Mouse (Mus musculus) lung, embryonic 16.5 days (tissue): ENCODE data around the gene Kdm1b. TPM values are rescaled to one million over a fixed set of nuclear protein-coding genes. Genes with fewer than 3 reads are reported as not detected.

Source experiments
- ATAC-seq: fragments of 200-750 bp; cut with Nextera tagmentation; 2 replicates; pipeline ENCODE4 v1.8.0; 2017; ENCODE audit warnings: low read depth, mild to moderate bottlenecking, moderate library complexity
- H3K27ac ChIP-seq: fragments of 300-500 bp; sonication (generic); 2 replicates; pipeline ENCODE4 v1.5.1; 2014; ENCODE audit warnings: mild to moderate bottlenecking, control low read depth, low read length
- H3K27me3 ChIP-seq: fragments of 300-500 bp; sonication (generic); 2 replicates; pipeline ENCODE4 v1.6.1; 2014; ENCODE audit warnings: low read depth, low read length, mixed read lengths; ENCODE audit not compliant: control insufficient read depth, insufficient read depth
- H3K36me3 ChIP-seq: fragments of 300-500 bp; sonication (generic); 2 replicates; pipeline ENCODE4 v1.6.1; 2014; ENCODE audit warnings: low read length; ENCODE audit not compliant: control insufficient read depth, insufficient read depth
- H3K4me1 ChIP-seq: fragments of 300-500 bp; sonication (generic); replicated peaks from 2 replicates; pipeline ENCODE4 v1.6.1; 2014; ENCODE audit warnings: low read length, mixed read lengths; ENCODE audit not compliant: control insufficient read depth, insufficient read depth
- H3K4me2 ChIP-seq: fragments of 300-500 bp; sonication (generic); 2 replicates; pipeline ENCODE4 v1.6.1; 2014; ENCODE audit warnings: low read depth, low read length, control low read depth
- H3K4me3 ChIP-seq: fragments of 300-500 bp; sonication (generic); 2 replicates; pipeline ENCODE4 v1.5.1; 2014; ENCODE audit warnings: mild to moderate bottlenecking, low read length, control low read depth
- H3K9ac ChIP-seq: fragments of 300-500 bp; sonication (generic); 2 replicates; pipeline ENCODE4 v1.6.1; 2014; ENCODE audit warnings: low read length, control low read depth
- H3K9me3 ChIP-seq: fragments of 300-500 bp; sonication (generic); 2 replicates; pipeline ENCODE4 v1.6.1; 2016; ENCODE audit warnings: low read length; ENCODE audit not compliant: control insufficient read depth
- WGBS: fragments of 180-500 bp; shearing (Covaris S2); extraction: QIAGEN DNeasy Blood & Tissue Kit; methylation state at CpG from one replicate; pipeline ENCODE4 v1.1.7; 2014; 5-methylcytosine and 5-hydroxymethylcytosine counted together
- polyA plus RNA-seq: library from polyadenylated mRNA; unstranded; fragments of >200 nt; fragmentation: Nextera tagmentation; extraction: Ambion mirVana; gene quantifications from 2 replicates; pipeline ENCODE4 v1.2.1, GENCODE M21; 2015

Kdm1b gene
- polyA plus RNA-seq, 1 experiment from 2014 or later = 10.7 TPM

DNA sequence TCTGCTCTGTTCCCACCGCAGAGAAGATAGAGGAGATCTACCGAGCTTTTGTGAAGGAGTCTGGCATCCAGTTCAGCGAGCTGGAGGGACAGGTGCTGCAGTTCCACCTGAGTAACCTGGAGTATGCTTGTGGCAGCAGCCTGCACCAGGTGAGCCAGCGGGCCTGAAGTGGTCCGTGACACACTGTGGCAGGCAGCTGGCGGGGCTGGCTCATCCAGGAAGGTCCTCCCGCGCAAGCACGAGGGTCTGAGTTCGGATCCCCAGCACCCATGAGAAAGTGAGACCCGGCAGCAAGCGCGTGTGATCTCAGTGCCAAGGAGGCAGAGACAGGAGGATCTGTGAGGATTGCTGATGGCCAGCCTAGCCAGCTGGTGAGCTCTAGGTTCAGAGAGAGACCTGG lies 28.6 kb downstream of the Kdm1b start:
- Histone ChIP-seq H3K4me3 (no peak overlapping the region), H3K27me3 (no peaks in the 10 kb centered on the region), H3K36me3 (peaks cover 5% of the 10 kb centered on the region; the same call in 1 of the 2 replicates), H3K9me3 (no peaks in the 10 kb centered on the region), H3K4me2 (no peak overlapping the region), H3K4me1 (no peaks in the 10 kb centered on the region), H3K27ac (no peak overlapping the region), H3K9ac (no peak overlapping the region)
- no peak for ATAC-seq
- WGBS = 90% methylated on average over 13 of the region's 13 CpGs

- Histone ChIP-seq H3K4me2 (no peak overlapping the region), H3K27ac (no peak overlapping the region), H3K9me3 (no peaks in the 10 kb centered on the region), H3K9ac (no peak overlapping the region), H3K4me1 (no peaks in the 10 kb centered on the region), H3K36me3 (peaks cover 5% of the 10 kb centered on the region; the same call in 1 of the 2 replicates), H3K27me3 (no peaks in the 10 kb centered on the region), H3K4me3 (no peak overlapping the region)
- ATAC-seq = no peak
- 83% methylated on average over 5 of the region's 5 CpGs for WGBS
These were observed 29.2 kb downstream of the Kdm1b start for GRCm38 (mm10) chr13:47072484-47072883.

DNA sequence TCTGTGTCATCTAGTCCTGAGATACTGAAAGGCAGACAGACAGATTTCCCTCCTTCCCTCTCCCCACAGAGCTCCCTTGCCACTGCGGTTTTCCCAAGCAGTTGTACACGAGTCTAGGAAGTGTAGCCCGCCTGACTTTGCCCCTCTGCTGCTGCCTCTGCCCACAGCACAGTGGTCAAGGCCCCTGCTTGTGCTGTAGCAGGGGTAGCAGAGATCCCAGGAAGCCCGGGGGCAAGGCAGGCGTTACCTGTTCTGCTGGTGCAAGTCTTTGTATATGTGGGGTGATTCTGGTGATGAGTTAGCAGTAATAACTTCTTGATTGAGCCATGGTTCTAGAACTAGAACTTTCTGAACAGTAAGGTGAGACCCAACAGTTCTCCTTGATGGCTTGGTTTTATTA lies 32.9 kb downstream of the Kdm1b start:
- Histone ChIP-seq H3K9me3 (no peaks in the 10 kb centered on the region), H3K4me1 (no peaks in the 10 kb centered on the region), H3K27me3 (no peaks in the 10 kb centered on the region), H3K36me3 (peaks cover 11% of the 10 kb centered on the region), H3K27ac (no peak overlapping the region), H3K9ac (no peak overlapping the region), H3K4me3 (no peak overlapping the region), H3K4me2 (no peak overlapping the region)
- no peak for ATAC-seq
- WGBS = 82% methylated on average over 5 of the region's 5 CpGs

- Histone ChIP-seq H3K4me1 (no peaks in the 10 kb centered on the region), H3K36me3 (peaks cover 9% of the 10 kb centered on the region), H3K4me3 (no peak overlapping the region)
These were observed 34.1 kb downstream of the Kdm1b start for GRCm38 (mm10) chr13:47077367-47077766.

GRCm38 (mm10) chr13:47078799-47079198 lies 35.5 kb downstream of the Kdm1b start:
- no peaks in the 10 kb centered on the region for H3K27me3 ChIP-seq
- no peak overlapping the region for H3K4me3 ChIP-seq
- no peaks in the 10 kb centered on the region for H3K4me1 ChIP-seq
- H3K27ac ChIP-seq = no peak overlapping the region
- ATAC-seq = no peak
- no peaks in the 10 kb centered on the region for H3K9me3 ChIP-seq
- H3K4me2 ChIP-seq = no peak overlapping the region
- peaks cover 10% of the 10 kb centered on the region for H3K36me3 ChIP-seq
- WGBS = 72% methylated on average over 5 of the region's 5 CpGs
- no peak overlapping the region for H3K9ac ChIP-seq

More at GRCm38 (mm10) chr13:47077367-47077766, 34.1 kb downstream of the Kdm1b start:
- no peaks in the 10 kb centered on the region for H3K9me3 ChIP-seq
- H3K9ac ChIP-seq = no peak overlapping the region
- H3K27ac ChIP-seq = no peak overlapping the region
- no peak for ATAC-seq
- no peaks in the 10 kb centered on the region for H3K27me3 ChIP-seq
- H3K4me2 ChIP-seq = no peak overlapping the region

DNA sequence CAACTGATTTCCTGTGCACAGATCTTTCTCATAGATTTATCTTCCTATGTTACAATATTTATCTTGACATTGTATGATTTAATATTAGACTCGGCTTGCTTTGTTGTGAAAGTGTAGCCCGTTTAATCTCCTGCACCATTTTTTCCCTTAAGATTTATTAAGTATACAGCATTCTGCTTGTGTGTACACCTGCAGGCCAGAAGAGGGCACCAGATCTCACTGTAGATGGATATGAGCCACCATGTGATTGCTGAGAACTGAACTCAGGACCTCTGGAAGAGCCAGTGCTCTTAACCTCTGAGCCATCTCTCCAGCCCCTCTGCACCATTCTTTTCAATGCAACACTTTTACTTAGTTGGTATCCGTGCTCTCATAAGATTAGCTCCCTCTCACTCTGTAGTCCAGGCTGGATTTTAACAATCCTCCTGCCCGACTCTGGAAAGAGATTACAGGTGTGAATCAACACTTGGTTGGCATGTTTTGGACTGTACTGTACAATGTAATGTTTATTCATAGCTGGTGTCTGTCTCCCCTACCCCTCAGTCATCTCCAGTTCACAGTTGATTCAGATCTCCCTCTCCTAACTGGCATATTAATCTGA lies 37.7 kb downstream of the Kdm1b start:
- no peak overlapping the region for H3K27ac ChIP-seq
- H3K36me3 ChIP-seq = peaks cover 10% of the 10 kb centered on the region
- no peaks in the 10 kb centered on the region for H3K27me3 ChIP-seq
- no peak overlapping the region for H3K4me2 ChIP-seq
- H3K9me3 ChIP-seq = no peaks in the 10 kb centered on the region
- H3K4me1 ChIP-seq = no peaks in the 10 kb centered on the region
- no peak for ATAC-seq
- H3K4me3 ChIP-seq = no peak overlapping the region
- WGBS = 85% methylated on average over 4 of the region's 4 CpGs
- H3K9ac ChIP-seq = no peak overlapping the region

DNA sequence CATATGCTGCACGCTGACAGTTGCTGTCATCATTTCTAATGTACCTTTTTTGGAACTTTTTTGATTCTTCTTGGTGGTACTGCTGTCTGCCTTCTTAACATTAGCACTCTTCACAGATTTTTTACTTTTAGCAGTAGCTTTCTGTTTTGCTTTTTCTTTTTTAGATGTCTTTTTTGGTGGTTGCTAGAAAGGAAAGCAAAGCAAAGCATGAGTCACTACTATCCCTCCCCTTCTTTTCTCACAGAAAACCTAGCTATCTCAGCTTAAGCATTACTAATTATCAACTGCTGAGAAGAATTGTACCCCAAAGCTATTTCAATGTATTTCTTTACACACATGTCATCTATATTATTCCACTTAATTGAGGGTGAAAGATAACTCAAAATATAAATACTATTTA lies 45.1 kb downstream of the Kdm1b start:
- Histone ChIP-seq H3K9me3 (no peaks in the 10 kb centered on the region), H3K27ac (no peak overlapping the region), H3K4me3 (no peak overlapping the region), H3K4me1 (no peaks in the 10 kb centered on the region), H3K36me3 (peaks cover 24% of the 10 kb centered on the region), H3K27me3 (no peaks in the 10 kb centered on the region), H3K4me2 (no peak overlapping the region), H3K9ac (no peak overlapping the region)
- WGBS = 88% methylated on average over 1 of the region's 1 CpGs
- ATAC-seq = no peak

GRCm38 (mm10) chr13:47089271-47089670 lies 46.0 kb downstream of the Kdm1b start:
- Histone ChIP-seq H3K36me3 (peaks cover 28% of the 10 kb centered on the region), H3K4me2 (no peak overlapping the region), H3K4me3 (no peak overlapping the region), H3K9me3 (no peaks in the 10 kb centered on the region), H3K27me3 (no peaks in the 10 kb centered on the region), H3K9ac (no peak overlapping the region), H3K27ac (no peak overlapping the region), H3K4me1 (no peaks in the 10 kb centered on the region)
- WGBS = 79% methylated on average over 2 of the region's 2 CpGs
- no peak for ATAC-seq

- no peak overlapping the region for H3K27ac ChIP-seq
- H3K9me3 ChIP-seq = no peaks in the 10 kb centered on the region
- H3K9ac ChIP-seq = no peak overlapping the region
- ATAC-seq = no peak
- H3K4me2 ChIP-seq = no peak overlapping the region
- H3K4me3 ChIP-seq = no peak overlapping the region
- H3K4me1 ChIP-seq = no peaks in the 10 kb centered on the region
- peaks cover 32% of the 10 kb centered on the region for H3K36me3 ChIP-seq
- WGBS = 93% methylated on average over 2 of the region's 2 CpGs
- H3K27me3 ChIP-seq = no peaks in the 10 kb centered on the region
These were observed 50.5 kb downstream of the Kdm1b start for GRCm38 (mm10) chr13:47093791-47094190.

- H3K4me1 ChIP-seq = no peaks in the 10 kb centered on the region
- H3K27me3 ChIP-seq = no peaks in the 10 kb centered on the region
- H3K4me3 ChIP-seq = no peak overlapping the region
- WGBS = 85% methylated on average over 2 of the region's 2 CpGs
- no peak overlapping the region for H3K9ac ChIP-seq
- H3K36me3 ChIP-seq = peaks cover 32% of the 10 kb centered on the region
- no peak overlapping the region for H3K4me2 ChIP-seq
- ATAC-seq = no peak
- H3K27ac ChIP-seq = no peak overlapping the region
- H3K9me3 ChIP-seq = no peaks in the 10 kb centered on the region
These were observed 53.3 kb downstream of the Kdm1b start for GRCm38 (mm10) chr13:47096591-47096990.
